Mouse (Mus musculus) embryo, embryonic 9.5 days (tissue): Measurements from ENCODE around the gene Magee1.
"Not testable (repeated sequence)": the region's sequence is repeated elsewhere in the genome, so short reads cannot be mapped to it uniquely, and the experiment has no call there.

Source experiments
- DNase-seq: peaks from one replicate; pipeline ENCODE4 v3.0.0-alpha.2; 2017; ENCODE audit errors: extremely low spot score

Magee1 gene

DNA sequence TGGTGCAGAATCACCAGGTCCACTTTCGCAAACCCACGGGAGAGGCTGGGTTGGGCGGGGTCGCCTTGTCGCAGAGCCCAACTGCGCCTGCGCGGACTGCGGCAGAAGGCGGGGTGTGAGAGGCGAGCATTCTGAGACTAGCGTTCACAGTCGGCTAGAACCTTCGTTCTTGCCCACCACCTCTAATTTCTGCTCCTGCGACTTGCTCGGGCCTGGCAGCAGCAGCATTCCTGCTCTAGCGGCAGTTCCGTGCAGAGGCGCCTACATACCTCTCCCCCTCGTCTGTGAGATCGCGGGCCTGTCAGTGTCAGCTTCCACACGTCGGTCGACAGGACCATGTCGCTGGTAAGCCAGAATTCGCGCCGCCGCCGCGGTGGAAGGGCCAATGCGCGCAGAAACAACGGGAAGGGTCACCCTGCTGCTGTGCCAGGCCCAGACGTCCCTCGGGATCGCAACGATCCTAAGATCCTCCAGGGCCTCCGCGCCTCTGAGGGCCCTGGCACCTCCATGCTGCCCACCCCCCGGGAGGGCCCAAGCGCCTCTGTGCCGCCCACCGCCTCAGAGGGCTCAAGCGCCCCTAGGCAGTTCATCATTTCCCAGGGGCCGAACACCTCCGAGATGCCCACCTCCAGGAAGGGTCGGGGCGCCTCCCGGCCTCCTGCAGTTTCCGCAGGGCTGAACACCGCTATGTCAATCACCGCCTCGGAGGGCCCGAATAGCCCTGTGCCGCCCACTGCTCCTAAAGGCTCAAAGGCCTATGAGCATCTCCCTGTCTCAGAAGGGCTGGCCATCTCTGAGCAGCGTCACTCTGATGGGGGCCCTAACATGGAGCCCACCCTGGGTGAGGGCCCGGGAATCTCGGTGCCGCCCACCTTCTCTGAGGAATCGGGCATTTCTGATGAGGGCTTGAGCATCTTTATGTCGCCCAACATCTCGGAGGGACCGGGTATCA, at the start of gene Magee1:
TSS of gene Magee1 (plus strand) at position 104 of the 952 bp plus-strand sequence.
- peak; percentile 68 for DNase-seq

DNA sequence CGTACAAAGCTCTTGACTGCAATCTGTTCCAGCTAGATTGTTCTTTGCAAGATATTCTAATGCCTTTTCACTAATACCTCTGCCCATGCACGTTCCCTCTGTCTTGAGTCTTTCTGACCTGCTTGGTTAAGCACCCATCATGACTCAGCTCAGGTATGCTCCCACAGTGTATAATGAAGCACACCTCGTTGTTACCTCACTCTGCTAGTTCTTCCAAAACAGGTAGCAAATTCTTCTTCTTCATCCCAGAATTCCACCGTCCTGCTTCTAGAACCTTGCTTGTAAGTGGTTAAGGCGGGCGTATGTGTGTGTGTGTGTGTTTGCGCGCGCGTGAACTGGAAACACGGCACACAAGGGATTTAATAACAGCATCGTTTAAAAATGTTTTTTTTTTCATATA, 41.0 kb upstream of the Magee1 start:
- no peak for DNase-seq

DNA sequence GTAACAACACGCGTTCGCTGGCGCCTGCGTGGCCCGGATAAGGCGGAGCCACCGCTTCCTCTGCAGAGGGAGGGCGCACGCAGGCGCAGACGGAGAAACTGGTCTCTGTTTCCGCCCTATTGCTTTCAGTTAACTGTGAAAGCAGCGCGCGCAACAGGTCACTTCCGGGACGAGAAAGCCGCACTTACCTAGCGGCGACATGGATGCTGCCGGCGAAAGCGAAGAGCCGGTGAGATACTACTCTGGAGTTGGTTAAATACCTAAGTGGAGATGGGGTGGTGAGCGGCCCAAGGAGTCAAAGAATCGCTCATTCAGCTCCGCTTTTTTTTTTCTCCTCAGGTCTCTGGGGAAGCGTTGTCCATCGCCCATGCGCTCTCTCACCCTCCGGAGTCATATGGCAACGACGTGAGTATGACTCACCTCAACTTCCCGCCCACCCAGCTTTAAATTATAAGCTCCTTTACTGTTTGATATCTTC, 40.5 kb upstream of the Magee1 start, which contains the start of gene Pbdc1:
TSS of gene Pbdc1 (plus strand) at position 142 of the 478 bp plus-strand sequence.
- DNase-seq, result peak; percentile 72

DNA sequence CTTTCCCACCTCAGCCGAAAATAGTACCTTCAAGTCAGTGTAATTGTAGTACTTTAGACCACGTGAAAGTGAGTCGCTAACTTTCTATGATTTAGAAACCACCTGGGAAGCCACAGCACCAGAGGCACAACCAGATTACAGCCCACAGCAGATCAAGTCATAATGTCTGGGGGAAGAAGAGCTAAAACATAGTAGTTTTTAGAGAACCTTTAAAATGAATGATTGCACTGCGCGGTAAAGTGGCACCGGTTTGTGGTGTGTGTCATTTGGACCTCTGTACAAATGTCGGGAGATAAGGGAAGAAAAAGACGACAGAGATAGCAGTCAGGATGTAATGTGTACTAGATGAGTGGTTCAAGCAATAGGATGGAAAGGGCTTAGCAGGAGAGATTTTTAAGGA, 40.1 kb upstream of the Magee1 start:
- DNase-seq, result no peak

DNA sequence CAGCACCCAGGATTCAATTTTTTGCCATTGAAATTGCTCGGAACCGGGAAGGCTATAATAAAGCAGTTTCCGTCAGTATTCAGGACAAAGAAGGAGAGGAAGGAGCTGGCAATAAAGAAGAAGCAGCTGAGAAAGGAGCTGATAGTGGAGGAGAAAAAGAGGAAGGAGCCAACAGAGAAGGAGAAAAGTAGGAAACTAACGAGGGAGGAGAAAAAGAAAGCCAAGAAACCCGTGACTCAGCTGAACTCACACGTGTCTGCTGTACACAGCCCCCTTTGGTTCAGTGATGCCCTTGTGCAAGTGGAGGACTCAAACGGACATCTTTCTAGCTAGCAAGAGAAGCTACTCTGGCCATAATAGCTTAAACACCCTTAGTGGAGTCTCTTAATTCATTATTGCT, 37.2 kb upstream of the Magee1 start:
- not testable (repeated sequence) for DNase-seq

DNA sequence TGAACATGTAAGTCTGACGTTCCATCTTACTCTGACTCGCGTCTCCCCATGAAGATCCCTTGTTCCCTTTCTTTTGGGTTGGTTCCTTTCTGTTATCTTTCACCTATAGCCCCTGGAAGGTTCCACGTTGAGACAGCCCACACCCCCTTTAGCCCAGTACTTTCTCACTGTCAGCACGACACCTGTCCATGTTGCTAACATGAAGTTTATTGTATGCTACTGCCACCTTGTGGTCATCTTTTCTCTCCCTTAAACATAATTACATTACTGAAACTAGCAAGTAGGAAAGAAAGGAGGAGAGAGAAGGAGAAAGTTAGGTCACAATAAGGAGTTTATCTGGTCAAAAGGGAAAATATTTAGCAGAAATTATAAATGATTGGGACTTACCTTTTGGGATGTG, 16.0 kb upstream of the Magee1 start:
- DNase-seq, result peak; percentile 2

DNA sequence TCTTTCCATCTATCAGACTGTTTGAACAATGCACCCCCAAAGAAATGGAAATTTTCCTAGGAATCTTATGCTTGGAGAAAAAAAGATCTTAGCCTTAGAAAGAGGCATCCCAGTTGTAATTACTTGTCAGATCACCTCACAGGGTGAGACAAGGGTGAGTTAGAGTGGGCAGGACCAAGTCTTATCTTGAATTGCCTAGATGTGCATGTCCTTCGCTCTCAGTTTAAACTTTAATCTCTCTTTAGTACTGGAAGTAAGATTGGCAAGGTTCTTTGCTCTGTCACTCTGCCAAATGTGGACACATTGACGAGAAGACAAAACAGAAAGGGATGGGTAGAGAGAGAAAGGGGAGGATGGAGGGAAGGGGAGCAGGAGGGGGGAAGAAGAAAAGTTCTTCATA, 5.2 kb upstream of the Magee1 start:
- no peak for DNase-seq

DNA sequence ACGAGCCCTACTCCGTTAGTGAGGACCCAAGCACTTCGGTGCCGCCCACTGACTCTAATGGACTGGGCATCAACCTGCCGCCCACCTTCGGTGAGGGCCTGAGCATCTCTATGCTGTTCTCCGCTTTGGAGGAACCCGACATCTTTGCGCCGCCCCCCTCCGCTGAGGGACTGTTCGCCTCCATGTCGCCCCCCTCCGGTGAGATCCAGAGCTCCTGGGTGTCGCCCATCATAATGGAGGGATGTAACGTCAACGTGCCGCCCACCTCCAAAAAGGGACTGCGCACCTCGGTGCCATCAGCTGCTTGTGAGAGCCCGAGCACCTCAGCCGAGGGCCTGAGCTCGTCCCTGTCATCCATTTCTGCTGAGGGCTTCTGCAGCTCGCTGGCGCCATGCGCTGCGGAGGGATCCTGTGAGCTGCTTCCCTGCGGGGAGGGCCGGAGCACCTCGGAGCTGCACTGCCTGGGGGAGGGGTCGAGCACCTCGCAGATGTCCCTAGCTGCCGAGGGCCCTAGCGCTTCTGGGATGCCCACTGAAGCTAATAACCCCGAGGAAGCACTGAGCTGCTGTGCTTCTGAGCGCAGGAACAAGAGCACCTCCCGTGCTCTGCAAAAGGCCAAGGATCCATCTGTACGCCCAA, 1.2 kb downstream of the Magee1 start:
- peak; percentile 59 for DNase-seq

DNA sequence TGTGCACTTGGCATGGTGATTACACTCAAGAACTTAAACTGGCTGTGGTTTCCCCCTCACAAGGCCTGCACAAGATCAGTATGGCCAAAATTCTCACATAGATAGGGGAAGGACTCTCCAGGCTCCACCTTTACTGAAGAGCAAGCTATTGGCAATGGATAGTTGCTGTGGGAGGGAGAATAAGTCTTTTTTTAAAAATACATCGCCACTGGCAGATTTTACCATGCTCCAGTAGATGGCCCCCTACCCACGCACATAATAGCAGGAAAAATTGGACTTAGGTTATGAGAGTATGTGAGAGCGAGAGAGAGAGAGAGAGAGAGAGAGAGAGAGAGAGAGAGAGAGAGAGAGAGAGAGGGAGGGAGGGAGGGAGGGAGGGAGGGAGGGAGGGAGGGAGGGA, 4.7 kb downstream of the Magee1 start:
- DNase-seq, result peak; percentile 0

DNA sequence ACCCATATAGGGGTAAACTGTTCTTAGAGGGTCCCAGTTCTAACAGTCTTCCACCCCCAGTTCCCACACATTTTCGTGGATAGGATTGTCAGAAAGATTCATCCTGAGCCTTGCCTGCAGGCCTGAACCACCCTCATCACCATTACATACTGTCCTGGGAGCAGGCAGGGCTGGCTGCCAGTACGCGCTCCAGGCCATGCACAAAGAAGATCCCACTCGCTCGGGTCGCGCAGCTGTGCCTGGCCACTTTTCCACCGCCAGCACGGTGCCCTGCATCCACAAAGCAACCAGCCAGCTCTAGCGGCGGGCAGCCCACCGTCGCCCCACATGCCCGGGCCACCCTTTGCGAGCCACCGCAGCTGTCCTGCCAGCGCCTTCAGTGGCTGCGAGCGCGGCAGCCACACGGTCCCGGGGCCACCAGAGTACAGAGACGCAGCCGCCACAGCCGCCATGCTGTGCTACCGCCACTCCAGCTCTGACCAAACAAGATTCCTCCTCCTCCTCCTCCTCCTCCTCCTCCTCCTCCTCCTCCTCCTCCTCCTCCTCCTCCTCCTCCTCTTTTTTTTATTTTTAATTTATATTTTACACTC, 31.8 kb downstream of the Magee1 start:
- no peak for DNase-seq

DNA sequence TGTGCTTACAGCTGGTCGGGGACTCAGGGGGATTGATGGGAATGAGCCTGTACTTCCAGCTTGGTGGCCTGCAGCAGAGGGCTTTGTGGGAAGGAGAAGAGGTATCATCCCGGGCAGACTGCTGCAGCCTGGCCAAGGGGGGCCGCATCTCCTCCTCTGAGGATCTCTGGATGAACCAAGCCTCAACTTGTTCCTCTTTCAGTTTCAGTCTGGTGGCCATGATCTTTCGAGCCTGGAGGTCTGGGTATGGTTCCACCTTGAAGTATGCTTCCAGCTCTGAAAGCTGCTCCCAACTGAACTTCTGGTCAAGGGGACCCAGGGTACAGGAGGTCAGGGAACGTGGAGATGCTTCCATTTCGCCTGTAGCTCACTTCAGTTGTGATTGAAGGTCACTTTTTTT, 44.8 kb downstream of the Magee1 start:
- DNase-seq, result not testable (repeated sequence)

DNA sequence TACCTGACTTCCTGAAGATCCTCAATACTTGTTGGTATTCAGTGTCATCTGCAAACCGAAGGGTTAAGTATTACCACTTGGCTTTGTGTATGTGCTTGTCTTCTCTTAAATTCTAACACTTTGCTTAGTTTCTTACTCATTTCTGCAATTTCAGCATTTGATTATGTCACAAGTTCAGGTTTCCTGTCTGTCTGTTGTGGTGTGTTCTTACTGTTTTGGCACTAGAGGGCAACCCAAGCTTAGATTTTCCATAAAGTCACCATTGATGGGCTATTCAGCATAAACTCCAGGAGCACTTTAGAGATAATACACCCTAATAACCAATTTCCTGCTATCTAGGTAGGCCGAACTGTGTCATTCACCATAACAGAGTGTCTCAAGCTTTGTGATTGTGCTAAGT, 47.0 kb downstream of the Magee1 start:
- DNase-seq, result no peak
